Mouse (Mus musculus): ENCODE measurements around the gene Exoc6b. TPM values are rescaled to one million over a fixed set of nuclear protein-coding genes. Genes with fewer than 3 reads are reported as not detected.
"Not testable (repeated sequence)": the region's sequence is repeated elsewhere in the genome, so short reads cannot be mapped to it uniquely, and the experiment has no call there.

The Exoc6b gene
- polyA plus RNA-seq, 1 experiment from 2014 or later = 32.5 TPM

- no peaks in the 10 kb centered on the region for H3K27me3 ChIP-seq (ENCODE audit: control insufficient read depth, insufficient read depth, low read length)
- no peak for ATAC-seq (ENCODE audit: low FRiP score, low TSS enrichment)
- H3K27ac ChIP-seq (ENCODE audit: low read depth, low read length) = no peak overlapping the region
- no peak overlapping the region for H3K4me2 ChIP-seq (replicated peaks; ENCODE audit: low read depth, low read length)
- H3K4me3 ChIP-seq (ENCODE audit: low read length) = no peak overlapping the region
- no peaks in the 10 kb centered on the region for H3K36me3 ChIP-seq (ENCODE audit: control insufficient read depth, insufficient read depth, low read length)
- H3K9ac ChIP-seq (ENCODE audit: low read depth, low read length) = no peak overlapping the region
- WGBS = 18% methylated on average over 1 of the region's 1 CpGs
- H3K4me1 ChIP-seq (ENCODE audit: control insufficient read depth, insufficient read depth, low read length) = no peaks in the 10 kb centered on the region
- H3K9me3 ChIP-seq (ENCODE audit: control insufficient read depth, low read length) = no peaks in the 10 kb centered on the region
These were observed 439.0 kb downstream of the Exoc6b start for GRCm38 (mm10) chr6:84630276-84630675.

- Histone ChIP-seq H3K4me3 (ENCODE audit: low read length) (no peak overlapping the region), H3K4me1 (ENCODE audit: control insufficient read depth, insufficient read depth, low read length) (no peaks in the 10 kb centered on the region), H3K9me3 (ENCODE audit: control insufficient read depth, low read length) (no peaks in the 10 kb centered on the region), H3K27ac (ENCODE audit: low read depth, low read length) (no peak overlapping the region), H3K4me2 (replicated peaks; ENCODE audit: low read depth, low read length) (no peak overlapping the region), H3K9ac (ENCODE audit: low read depth, low read length) (no peak overlapping the region), H3K27me3 (ENCODE audit: control insufficient read depth, insufficient read depth, low read length) (no peaks in the 10 kb centered on the region), H3K36me3 (ENCODE audit: control insufficient read depth, insufficient read depth, low read length) (no peaks in the 10 kb centered on the region)
- ATAC-seq (ENCODE audit: low FRiP score, low TSS enrichment) = no peak
- WGBS = 91% methylated on average over 5 of the region's 5 CpGs
These were observed 440.5 kb downstream of the Exoc6b start for GRCm38 (mm10) chr6:84628831-84629230.

DNA sequence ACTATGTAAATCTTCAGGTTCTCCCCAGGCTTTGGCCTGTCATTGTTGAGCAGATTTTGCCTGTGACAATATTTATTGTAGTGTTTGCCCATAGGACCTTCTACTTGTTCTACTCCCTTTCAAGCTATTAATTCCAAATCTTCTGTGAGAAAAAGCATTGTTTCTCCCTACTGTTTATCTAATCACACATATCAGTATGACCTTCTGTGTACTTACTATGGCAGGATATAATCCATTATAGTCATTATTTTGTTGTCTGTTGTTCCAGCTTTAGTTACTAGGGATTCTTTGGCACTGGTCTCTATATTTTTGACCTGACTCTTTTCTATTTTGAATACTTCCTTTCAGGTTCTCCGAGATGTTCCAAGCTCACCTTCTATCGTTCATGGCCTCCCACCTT lies 442.9 kb downstream of the Exoc6b start:
- no peaks in the 10 kb centered on the region for H3K4me1 ChIP-seq (ENCODE audit: control insufficient read depth, insufficient read depth, low read length)
- ATAC-seq (ENCODE audit: low FRiP score, low TSS enrichment) = no peak
- no peak overlapping the region for H3K4me3 ChIP-seq (ENCODE audit: low read length)
- no peaks in the 10 kb centered on the region for H3K27me3 ChIP-seq (ENCODE audit: control insufficient read depth, insufficient read depth, low read length)
- H3K4me2 ChIP-seq (replicated peaks; ENCODE audit: low read depth, low read length) = no peak overlapping the region
- H3K27ac ChIP-seq (ENCODE audit: low read depth, low read length) = no peak overlapping the region
- H3K36me3 ChIP-seq (ENCODE audit: control insufficient read depth, insufficient read depth, low read length) = no peaks in the 10 kb centered on the region
- WGBS = 70% methylated on average over 2 of the region's 2 CpGs
- H3K9me3 ChIP-seq (ENCODE audit: control insufficient read depth, low read length) = no peaks in the 10 kb centered on the region
- no peak overlapping the region for H3K9ac ChIP-seq (ENCODE audit: low read depth, low read length)

GRCm38 (mm10) chr6:84619166-84619565 lies 450.1 kb downstream of the Exoc6b start:
- 95% methylated on average over 6 of the region's 6 CpGs for WGBS
- H3K4me1 ChIP-seq (ENCODE audit: control insufficient read depth, insufficient read depth, low read length) = no peaks in the 10 kb centered on the region

GRCm38 (mm10) chr6:84617051-84617450 lies 452.3 kb downstream of the Exoc6b start:
- no peak overlapping the region for H3K4me3 ChIP-seq (ENCODE audit: low read length)
- ATAC-seq (ENCODE audit: low FRiP score, low TSS enrichment) = no peak
- H3K27ac ChIP-seq (ENCODE audit: low read depth, low read length) = no peak overlapping the region
- H3K4me1 ChIP-seq (ENCODE audit: control insufficient read depth, insufficient read depth, low read length) = no peaks in the 10 kb centered on the region
- no peak overlapping the region for H3K4me2 ChIP-seq (replicated peaks; ENCODE audit: low read depth, low read length)
- H3K27me3 ChIP-seq (ENCODE audit: control insufficient read depth, insufficient read depth, low read length) = no peaks in the 10 kb centered on the region
- H3K36me3 ChIP-seq (ENCODE audit: control insufficient read depth, insufficient read depth, low read length) = no peaks in the 10 kb centered on the region; the same call in 1 of the 2 replicates
- WGBS = 94% methylated on average over 1 of the region's 1 CpGs
- no peak overlapping the region for H3K9ac ChIP-seq (ENCODE audit: low read depth, low read length)
- no peaks in the 10 kb centered on the region for H3K9me3 ChIP-seq (ENCODE audit: control insufficient read depth, low read length)

More at GRCm38 (mm10) chr6:84619166-84619565, 450.1 kb downstream of the Exoc6b start:
- no peak overlapping the region for H3K4me3 ChIP-seq (ENCODE audit: low read length)
- no peaks in the 10 kb centered on the region; the same call in 1 of the 2 replicates for H3K36me3 ChIP-seq (ENCODE audit: control insufficient read depth, insufficient read depth, low read length)
- H3K9ac ChIP-seq (ENCODE audit: low read depth, low read length) = no peak overlapping the region
- H3K27ac ChIP-seq (ENCODE audit: low read depth, low read length) = no peak overlapping the region
- no peaks in the 10 kb centered on the region for H3K27me3 ChIP-seq (ENCODE audit: control insufficient read depth, insufficient read depth, low read length)
- no peaks in the 10 kb centered on the region for H3K9me3 ChIP-seq (ENCODE audit: control insufficient read depth, low read length)
- ATAC-seq (ENCODE audit: low FRiP score, low TSS enrichment) = no peak
- H3K4me2 ChIP-seq (replicated peaks; ENCODE audit: low read depth, low read length) = no peak overlapping the region

- Histone ChIP-seq H3K27me3 (ENCODE audit: control insufficient read depth, insufficient read depth, low read length) (no peaks in the 10 kb centered on the region), H3K27ac (ENCODE audit: low read depth, low read length) (no peak overlapping the region), H3K9me3 (ENCODE audit: control insufficient read depth, low read length) (no peaks in the 10 kb centered on the region), H3K4me2 (replicated peaks; ENCODE audit: low read depth, low read length) (no peak overlapping the region), H3K36me3 (ENCODE audit: control insufficient read depth, insufficient read depth, low read length) (no peaks in the 10 kb centered on the region; the same call in 1 of the 2 replicates), H3K9ac (ENCODE audit: low read depth, low read length) (no peak overlapping the region), H3K4me1 (ENCODE audit: control insufficient read depth, insufficient read depth, low read length) (no peaks in the 10 kb centered on the region), H3K4me3 (ENCODE audit: low read length) (no peak overlapping the region)
- ATAC-seq (ENCODE audit: low FRiP score, low TSS enrichment) = no peak
- 90% methylated on average over 1 of the region's 1 CpGs for WGBS
These were observed 452.7 kb downstream of the Exoc6b start for GRCm38 (mm10) chr6:84616586-84616985.

DNA sequence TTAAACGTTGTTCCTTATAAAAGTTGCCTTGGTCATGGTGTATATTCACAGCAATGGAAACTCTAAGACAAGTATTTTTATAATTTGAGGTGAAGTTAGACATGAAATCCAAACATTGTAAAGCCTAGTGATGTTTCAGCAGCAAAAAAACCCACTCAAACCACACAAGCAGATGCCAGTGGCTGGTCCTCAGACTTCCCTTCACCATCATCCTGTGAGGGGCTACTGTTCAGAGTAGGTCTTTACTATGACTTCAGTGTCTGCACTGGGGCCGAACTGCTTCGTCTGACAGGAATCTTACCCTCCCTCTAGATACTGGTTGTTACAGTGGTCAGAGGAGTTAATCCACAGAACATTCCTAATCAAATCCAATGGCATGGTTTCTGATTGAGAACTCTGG lies 455.8 kb downstream of the Exoc6b start:
- no peak overlapping the region for H3K4me3 ChIP-seq (ENCODE audit: low read length)
- H3K9ac ChIP-seq (ENCODE audit: low read depth, low read length) = no peak overlapping the region
- WGBS = 82% methylated on average over 3 of the region's 3 CpGs
- H3K27ac ChIP-seq (ENCODE audit: low read depth, low read length) = no peak overlapping the region
- no peaks in the 10 kb centered on the region for H3K36me3 ChIP-seq (ENCODE audit: control insufficient read depth, insufficient read depth, low read length)
- no peak for ATAC-seq (ENCODE audit: low FRiP score, low TSS enrichment)
- H3K4me1 ChIP-seq (ENCODE audit: control insufficient read depth, insufficient read depth, low read length) = no peaks in the 10 kb centered on the region
- H3K27me3 ChIP-seq (ENCODE audit: control insufficient read depth, insufficient read depth, low read length) = no peaks in the 10 kb centered on the region
- H3K9me3 ChIP-seq (ENCODE audit: control insufficient read depth, low read length) = no peaks in the 10 kb centered on the region
- no peak overlapping the region for H3K4me2 ChIP-seq (replicated peaks; ENCODE audit: low read depth, low read length)

- Histone ChIP-seq H3K9me3 (ENCODE audit: control insufficient read depth, low read length) (no peaks in the 10 kb centered on the region), H3K4me2 (replicated peaks; ENCODE audit: low read depth, low read length) (no peak overlapping the region), H3K36me3 (ENCODE audit: control insufficient read depth, insufficient read depth, low read length) (no peaks in the 10 kb centered on the region), H3K9ac (ENCODE audit: low read depth, low read length) (no peak overlapping the region), H3K4me3 (ENCODE audit: low read length) (no peak overlapping the region), H3K27me3 (ENCODE audit: control insufficient read depth, insufficient read depth, low read length) (no peaks in the 10 kb centered on the region; the same call in 1 of the 2 replicates), H3K4me1 (ENCODE audit: control insufficient read depth, insufficient read depth, low read length) (no peaks in the 10 kb centered on the region), H3K27ac (ENCODE audit: low read depth, low read length) (no peak overlapping the region)
- WGBS = 46% methylated on average over 1 of the region's 1 CpGs
- no peak for ATAC-seq (ENCODE audit: low FRiP score, low TSS enrichment)
These were observed 468.0 kb downstream of the Exoc6b start for GRCm38 (mm10) chr6:84601136-84601889.

GRCm38 (mm10) chr6:84599296-84599695 lies 470.0 kb downstream of the Exoc6b start:
- not testable (repeated sequence) for H3K27me3 ChIP-seq (ENCODE audit: control insufficient read depth, insufficient read depth, low read length); ATAC-seq (ENCODE audit: low FRiP score, low TSS enrichment); H3K36me3 ChIP-seq (ENCODE audit: control insufficient read depth, insufficient read depth, low read length); H3K27ac ChIP-seq (ENCODE audit: low read depth, low read length); H3K9ac ChIP-seq (ENCODE audit: low read depth, low read length); H3K4me3 ChIP-seq (ENCODE audit: low read length); H3K4me2 ChIP-seq (replicated peaks; ENCODE audit: low read depth, low read length); H3K4me1 ChIP-seq (ENCODE audit: control insufficient read depth, insufficient read depth, low read length); H3K9me3 ChIP-seq (ENCODE audit: control insufficient read depth, low read length)
- WGBS = 86% methylated on average over 3 of the region's 3 CpGs

All from kidney, embryonic 14.5 days (tissue).